Mouse (Mus musculus) liver, postnatal 0 days (tissue): ENCODE data around the gene Zfp410. TPM values are rescaled to one million over a fixed set of nuclear protein-coding genes. Genes with fewer than 3 reads are reported as not detected.

Experiments
- ATAC-seq: fragments of 200-750 bp; cut with Nextera tagmentation; 2 replicates; pipeline ENCODE4 v1.8.0; 2017; ENCODE audit warnings: mild to moderate bottlenecking, moderate library complexity
- DNase-seq: peaks from one replicate; pipeline ENCODE4 v3.0.0-alpha.2; 2016
- H3K27ac ChIP-seq: fragments of 300-500 bp; sonication (generic); 2 replicates; pipeline ENCODE4 v1.5.1; 2014; ENCODE audit warnings: antibody characterized with exemption, moderate library complexity, mild to moderate bottlenecking, low read depth
- H3K27me3 ChIP-seq: fragments of 300-500 bp; sonication (generic); 2 replicates; pipeline ENCODE4 v1.6.1; 2014; ENCODE audit warnings: low read length, control low read depth, mixed read lengths; ENCODE audit not compliant: insufficient read depth
- H3K36me3 ChIP-seq: fragments of 300-500 bp; sonication (generic); replicated peaks from 2 replicates; pipeline ENCODE4 v1.6.1; 2014; ENCODE audit warnings: mild to moderate bottlenecking, control low read depth, low read length, moderate library complexity, mixed read lengths; ENCODE audit not compliant: insufficient read depth
- H3K4me1 ChIP-seq: fragments of 300-500 bp; sonication (generic); 2 replicates; pipeline ENCODE4 v1.6.1; 2014; ENCODE audit warnings: antibody characterized with exemption, mild to moderate bottlenecking, control low read depth; ENCODE audit not compliant: insufficient read depth
- H3K4me2 ChIP-seq: fragments of 300-500 bp; sonication (generic); 2 replicates; pipeline ENCODE4 v1.6.1; 2014; ENCODE audit warnings: low read depth, mild to moderate bottlenecking, low read length, moderate library complexity, mixed read lengths
- H3K4me3 ChIP-seq: fragments of 300-500 bp; sonication (generic); 2 replicates; pipeline ENCODE4 v1.5.1; 2014; ENCODE audit warnings: low read depth, low read length
- H3K9ac ChIP-seq: fragments of 300-500 bp; sonication (generic); replicated peaks from 2 replicates; pipeline ENCODE4 v1.6.1; 2014; ENCODE audit warnings: mild to moderate bottlenecking, moderate library complexity
- H3K9me3 ChIP-seq: fragments of 300-500 bp; sonication (generic); 2 replicates; pipeline ENCODE4 v1.6.1; 2016; ENCODE audit warnings: mild to moderate bottlenecking, control low read depth, low read length, mixed read lengths
- CTCF ChIP-seq: sonication (generic); IDR thresholded peaks from 2 replicates; pipeline ENCODE4 v1.5.1; 2016; ENCODE audit warnings: antibody characterized with exemption, low read depth
- EP300 ChIP-seq: IDR thresholded peaks from 2 replicates; pipeline ENCODE4 v1.6.1; 2016; ENCODE audit warnings: antibody characterized with exemption, low read depth, mild to moderate bottlenecking
- WGBS: fragments of 180-500 bp; shearing (Covaris S2); extraction: QIAGEN DNeasy Blood & Tissue Kit; methylation state at CpG from one replicate; pipeline ENCODE4 v1.1.7; 2014; ENCODE audit not compliant: insufficient replicate concordance; 5-methylcytosine and 5-hydroxymethylcytosine counted together
- polyA plus RNA-seq: library from polyadenylated mRNA; unstranded; fragments of >200 nt; fragmentation: Nextera tagmentation; extraction: Ambion mirVana; gene quantifications from 2 replicates; pipeline ENCODE4 v1.2.1, GENCODE M21; 2015

The Zfp410 gene
- polyA plus RNA-seq, 1 experiment from 2014 or later = 22.7 TPM

DNA sequence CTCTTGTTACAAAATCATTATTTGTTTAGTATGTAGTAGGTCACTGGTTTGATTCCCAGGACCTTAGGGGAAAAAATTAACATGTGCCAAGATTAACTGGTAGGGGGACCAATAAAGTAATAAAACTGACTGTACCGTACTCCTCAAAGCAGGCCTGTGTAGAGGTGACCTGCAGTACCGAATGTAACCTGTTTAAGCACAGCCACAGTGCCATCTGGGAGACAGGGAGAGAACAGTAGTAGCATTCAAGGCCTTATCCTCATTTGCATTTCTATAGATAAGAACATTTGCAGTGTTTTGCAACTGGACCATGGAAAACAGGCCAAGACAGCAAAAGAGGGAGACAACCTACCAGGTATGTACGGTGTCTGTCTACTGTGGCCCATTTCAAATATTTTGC lies 38.8 kb upstream of the Zfp410 start:
- 73% methylated on average over 3 of the region's 3 CpGs for WGBS
- H3K9me3 ChIP-seq = no peaks in the 10 kb centered on the region
- no peaks in the 10 kb centered on the region for H3K27me3 ChIP-seq
- no peaks in the 10 kb centered on the region for H3K36me3 ChIP-seq
- no peak overlapping the region for H3K9ac ChIP-seq
- no peak overlapping the region for H3K27ac ChIP-seq
- H3K4me2 ChIP-seq = no peak overlapping the region
- no peaks in the 10 kb centered on the region for H3K4me1 ChIP-seq
- no peak overlapping the region for H3K4me3 ChIP-seq
- ATAC-seq = no peak
- DNase-seq = no peak
- TF ChIP-seq EP300 = no peak
- TF ChIP-seq CTCF = peak; percentile 10; the same call in 1 of the 2 replicates

DNA sequence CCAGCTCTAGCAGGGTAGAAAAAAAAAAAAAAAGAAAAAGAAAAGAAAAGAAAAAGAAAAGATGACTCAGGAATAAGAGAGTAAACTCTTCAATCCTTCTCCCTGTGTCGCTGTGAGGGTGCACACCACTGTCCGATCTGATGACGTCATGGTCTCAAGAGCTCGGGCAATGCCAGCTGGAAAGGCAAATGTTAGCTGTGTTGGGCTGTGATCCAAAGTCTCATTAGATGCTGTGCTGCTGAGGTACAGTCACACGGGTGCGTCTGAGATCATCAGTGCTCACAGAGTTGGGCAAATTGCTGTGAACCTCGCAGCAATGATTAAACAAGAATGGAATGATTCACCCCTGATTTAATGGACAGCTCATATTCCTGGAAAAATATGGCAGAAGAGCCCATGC lies 37.8 kb upstream of the Zfp410 start:
- WGBS = 81% methylated on average over 7 of the region's 7 CpGs
- ATAC-seq (no peak), DNase-seq (no peak)
- no peak overlapping the region for H3K4me3 ChIP-seq
- H3K4me1 ChIP-seq = no peaks in the 10 kb centered on the region
- H3K9me3 ChIP-seq = no peaks in the 10 kb centered on the region
- no peaks in the 10 kb centered on the region for H3K36me3 ChIP-seq
- no peaks in the 10 kb centered on the region for H3K27me3 ChIP-seq
- H3K27ac ChIP-seq = no peak overlapping the region
- no peak overlapping the region for H3K4me2 ChIP-seq
- H3K9ac ChIP-seq = no peak overlapping the region
- TF ChIP-seq CTCF (no peak), EP300 (no peak)

DNA sequence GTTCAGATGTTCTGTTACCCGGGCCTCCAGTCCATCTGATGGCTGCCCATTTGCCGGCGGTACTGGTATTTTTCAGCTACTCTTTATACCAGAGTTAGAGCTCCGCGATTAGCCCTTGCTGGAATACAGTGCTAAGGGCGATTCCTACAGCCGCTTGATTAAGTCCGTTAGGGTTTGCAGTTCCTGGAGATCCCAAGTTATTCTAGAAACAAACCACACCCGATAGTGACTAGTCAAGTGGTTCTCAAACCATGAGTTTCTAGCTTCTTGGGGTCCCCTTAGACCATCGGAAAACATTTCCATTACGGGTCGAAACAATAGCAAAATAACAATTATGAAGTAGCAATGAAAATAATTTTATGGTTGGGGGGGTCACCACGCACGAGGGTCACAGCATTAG lies 32.3 kb upstream of the Zfp410 start:
- Histone ChIP-seq H3K36me3 (no peaks in the 10 kb centered on the region; the same call in 1 of the 2 replicates), H3K4me1 (peaks cover 17% of the 10 kb centered on the region), H3K9ac (peak overlapping the region; percentile 70), H3K27ac (peak overlapping the region; percentile 93; the same call in 1 of the 2 replicates), H3K9me3 (no peaks in the 10 kb centered on the region), H3K27me3 (no peaks in the 10 kb centered on the region), H3K4me2 (peak overlapping the region; percentile 77), H3K4me3 (peak overlapping the region; percentile 72)
- TF ChIP-seq CTCF (no peak), EP300 (no peak)
- no peak for DNase-seq
- ATAC-seq = no peak
- WGBS = 72% methylated on average over 14 of the region's 14 CpGs

DNA sequence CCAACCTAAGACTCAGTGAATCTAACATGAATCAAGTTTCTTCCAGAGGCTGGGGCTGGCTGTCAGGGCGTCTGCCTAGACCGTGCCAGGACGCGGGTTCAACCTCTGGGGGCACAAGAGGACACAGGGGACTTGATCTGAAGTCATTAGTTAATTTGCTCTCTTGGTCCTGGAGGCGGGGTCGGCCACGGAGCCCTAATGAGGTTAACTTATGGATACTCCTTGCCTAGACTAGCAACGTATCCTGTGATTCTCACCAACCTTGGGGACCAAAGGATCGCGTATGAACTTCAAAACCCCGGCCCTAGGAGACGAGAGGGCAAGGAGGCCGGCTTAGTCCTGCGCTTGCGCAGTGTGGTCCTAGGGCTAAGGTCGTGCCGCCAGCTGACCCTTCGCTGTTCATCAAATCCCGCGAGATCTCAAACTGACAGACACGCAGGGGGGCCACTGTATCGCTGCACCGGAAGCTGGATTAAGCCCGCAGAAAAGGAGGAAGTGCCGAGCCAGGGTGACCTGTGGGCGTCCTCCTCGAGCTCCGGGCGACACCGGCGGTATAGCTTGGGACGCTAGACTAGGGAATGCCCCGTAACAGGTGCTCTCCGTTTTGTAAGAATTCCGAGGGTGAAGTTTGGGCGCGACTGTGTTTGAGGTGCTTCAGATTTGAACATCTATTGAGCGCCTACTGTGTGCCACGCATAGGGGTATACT lies 31.6 kb upstream of the Zfp410 start, which contains the start of gene Ptgr2:
Gene Ptgr2 (plus strand): TSS at position 348 of the 708 bp plus-strand sequence.
- Histone ChIP-seq H3K4me1 (peaks cover 17% of the 10 kb centered on the region), H3K9me3 (no peaks in the 10 kb centered on the region), H3K4me2 (peak within 1 kb of the TSS; percentile 77), H3K27ac (peak within 1 kb of the TSS; percentile 93), H3K36me3 (peaks cover 2% of the 10 kb centered on the region), H3K9ac (peak within 1 kb of the TSS; percentile 70), H3K27me3 (no peaks in the 10 kb centered on the region), H3K4me3 (peak within 1 kb of the TSS; percentile 72)
- under 1% methylated on average over 39 of the region's 39 CpGs for WGBS
- peak; percentile 95 for DNase-seq
- ATAC-seq = peak; percentile 98
- TF ChIP-seq EP300 (peak; percentile 83), CTCF (peak; percentile 40)

- H3K36me3 ChIP-seq = peaks cover 4% of the 10 kb centered on the region
- WGBS = 9% methylated on average over 8 of the region's 8 CpGs
- H3K27me3 ChIP-seq = no peaks in the 10 kb centered on the region
- TF ChIP-seq EP300 (no peak), CTCF (no peak)
- peaks cover 17% of the 10 kb centered on the region for H3K4me1 ChIP-seq
- H3K4me2 ChIP-seq = peak overlapping the region; percentile 77
- DNase-seq (no peak), ATAC-seq (peak; percentile 26)
- H3K9me3 ChIP-seq = no peaks in the 10 kb centered on the region
- H3K4me3 ChIP-seq = peak overlapping the region; percentile 72
- H3K9ac ChIP-seq = peak overlapping the region; percentile 70
- peak overlapping the region; percentile 93 for H3K27ac ChIP-seq
Measured at GRCm38 (mm10) chr12:84285593-84285968, 31.1 kb upstream of the Zfp410 start.

GRCm38 (mm10) chr12:84288461-84288860 lies 28.2 kb upstream of the Zfp410 start:
- peaks cover 8% of the 10 kb centered on the region for H3K36me3 ChIP-seq
- TF ChIP-seq EP300 = no peak
- TF ChIP-seq CTCF = peak; percentile 90
- no peak overlapping the region for H3K27ac ChIP-seq
- H3K4me3 ChIP-seq = no peak overlapping the region
- H3K27me3 ChIP-seq = no peaks in the 10 kb centered on the region
- DNase-seq (peak; percentile 78), ATAC-seq (no peak)
- H3K9ac ChIP-seq = no peak overlapping the region
- H3K4me1 ChIP-seq = peaks cover 17% of the 10 kb centered on the region
- H3K9me3 ChIP-seq = no peaks in the 10 kb centered on the region
- no peak overlapping the region for H3K4me2 ChIP-seq
- 66% methylated on average over 3 of the region's 3 CpGs for WGBS
